Mouse (Mus musculus) urinary bladder, adult 2 months (tissue): Measurements from ENCODE around the gene Catsper1. TPM values are rescaled to one million over a fixed set of nuclear protein-coding genes. Genes with fewer than 3 reads are reported as not detected.

Experiments
- DNase-seq: peaks from one replicate; pipeline ENCODE4 v3.0.0; 2022; ENCODE audit warnings: low spot score
- polyA plus RNA-seq: library from polyadenylated mRNA; depleted of rRNA; stranded (reverse); fragments of >200 nt; gene quantifications from 2 replicates; pipeline ENCODE4 v1.2.3, GENCODE M21; 2012

Gene Catsper1
- polyA plus RNA-seq, 1 experiment = not detected

DNA sequence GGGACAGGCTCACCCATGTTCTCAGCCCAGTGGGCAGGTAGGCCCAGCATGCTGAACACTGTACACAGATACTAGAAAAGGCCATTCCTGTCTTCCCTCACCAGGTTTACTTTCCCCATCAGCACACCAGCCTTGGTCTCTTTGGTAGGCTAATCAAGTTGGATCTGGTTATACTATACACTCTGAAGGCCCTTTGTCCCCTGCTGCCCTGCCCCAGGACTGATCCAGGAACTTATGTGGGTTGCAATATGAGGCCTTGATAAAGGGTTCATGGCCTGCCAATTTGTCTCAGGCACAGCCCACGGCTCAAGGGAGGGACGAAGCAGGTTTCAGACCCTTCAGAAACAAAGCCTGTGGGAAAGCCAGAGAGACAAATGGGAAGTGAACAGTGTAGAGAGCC is 18.1 kb downstream of the Catsper1 start:
- DNase-seq = no peak

GRCm38 (mm10) chr19:5356080-5356479 is 20.5 kb downstream of the Catsper1 start:
- no peak for DNase-seq

DNA sequence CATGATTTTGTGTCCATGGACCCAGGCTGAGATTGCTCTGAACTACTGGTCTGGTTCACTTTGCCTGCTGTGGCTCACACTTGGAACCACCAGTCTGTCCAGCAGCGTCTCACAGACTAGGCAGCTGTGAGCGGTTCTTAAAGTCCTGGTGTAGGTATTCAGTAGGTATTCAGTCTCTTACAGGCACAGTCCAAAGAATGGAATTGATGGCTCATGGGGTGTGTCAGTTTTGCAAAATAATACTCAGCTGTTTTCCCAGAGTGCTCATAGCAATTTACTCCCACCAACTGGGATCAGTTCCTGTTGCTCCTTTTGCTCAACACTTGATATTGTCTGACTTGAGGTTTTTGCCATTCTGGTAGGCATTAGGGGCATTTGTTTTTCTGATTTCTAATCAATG is 26.6 kb downstream of the Catsper1 start:
- no peak for DNase-seq

DNA sequence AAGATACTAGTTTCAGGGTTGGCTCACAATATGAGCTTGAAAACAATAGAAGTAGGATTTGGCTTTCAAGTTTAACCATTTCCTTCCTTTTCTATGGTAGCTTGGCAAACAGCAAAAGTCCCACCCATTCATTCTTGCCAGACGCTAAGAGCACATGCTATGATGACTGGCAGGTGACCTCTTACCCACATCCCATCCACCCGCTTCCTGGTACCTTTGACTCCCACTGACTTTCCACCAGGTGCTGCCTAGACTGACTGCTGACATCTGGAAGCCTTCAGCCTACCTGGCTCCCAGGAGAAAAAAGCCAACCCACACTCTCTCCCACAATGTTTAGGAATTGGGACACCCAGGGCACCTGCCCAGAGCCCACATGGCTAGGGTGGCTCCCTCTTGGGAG is 28.6 kb downstream of the Catsper1 start:
- no peak for DNase-seq

DNA sequence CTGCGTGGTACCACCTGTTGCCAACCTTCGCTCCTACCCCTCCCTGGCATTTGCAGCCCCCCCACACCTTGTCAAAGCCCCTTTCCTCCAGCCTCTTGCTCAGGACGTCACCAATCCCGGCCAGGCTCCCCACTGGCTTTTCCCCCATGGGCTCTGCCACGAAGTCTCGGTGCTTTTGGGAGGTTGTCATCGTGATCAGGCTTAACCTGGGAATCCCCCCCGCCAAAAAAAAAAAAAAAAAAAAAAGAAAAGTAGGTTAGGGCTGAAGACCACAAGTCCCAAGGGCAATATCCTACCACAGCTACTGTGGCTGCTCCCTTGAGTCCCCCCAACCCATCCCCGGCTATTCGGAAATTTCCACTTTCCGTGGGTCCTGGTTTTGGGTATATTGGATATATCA is 30.2 kb downstream of the Catsper1 start:
- no peak for DNase-seq

DNA sequence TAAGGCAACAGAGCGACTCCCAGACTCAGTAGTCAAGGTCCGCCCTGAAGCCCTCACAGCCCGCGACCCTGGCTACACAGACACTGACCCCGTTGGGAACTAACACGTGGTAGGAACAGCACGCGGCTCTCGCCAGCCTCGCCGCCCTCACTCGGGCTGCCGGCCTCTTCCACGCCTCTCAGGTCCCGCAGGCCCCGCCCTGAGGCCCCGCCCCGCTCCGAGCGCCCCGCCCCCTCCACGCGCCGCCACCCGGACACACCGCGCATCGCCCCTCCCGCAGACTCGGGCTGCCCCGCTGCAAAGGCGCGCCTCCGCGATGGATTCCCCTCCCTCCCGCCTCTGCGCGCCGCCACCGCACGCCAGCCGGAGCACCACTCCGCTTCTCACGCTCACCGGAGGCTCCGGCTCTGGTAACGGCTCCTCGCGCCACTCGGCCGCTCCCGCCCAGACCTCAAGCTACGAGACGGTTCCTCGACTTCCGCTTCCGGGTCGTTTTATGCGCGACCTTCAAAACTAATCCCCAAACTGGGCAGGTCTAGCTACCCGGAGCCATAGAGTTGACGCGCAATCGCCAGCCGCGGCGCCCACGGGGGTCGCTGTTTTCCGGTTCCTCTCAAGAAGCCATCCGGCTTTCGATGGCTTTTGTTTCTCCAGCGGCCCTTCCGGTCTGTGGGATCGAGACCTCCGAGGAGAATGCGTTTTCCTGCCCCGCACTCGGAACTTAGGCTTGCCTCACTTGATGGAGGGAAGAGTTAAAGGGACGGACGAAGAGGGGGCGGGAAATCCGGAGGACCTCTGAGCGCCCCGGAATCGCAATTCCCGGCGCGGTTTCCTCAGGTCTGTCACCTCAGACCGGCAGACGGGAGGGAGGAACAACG is 30.9 kb downstream of the Catsper1 start, which contains the start of gene Eif1ad:
TSS of gene Eif1ad (plus strand) at position 567 of the 878 bp plus-strand sequence.
- DNase-seq = peak; percentile 96

DNA sequence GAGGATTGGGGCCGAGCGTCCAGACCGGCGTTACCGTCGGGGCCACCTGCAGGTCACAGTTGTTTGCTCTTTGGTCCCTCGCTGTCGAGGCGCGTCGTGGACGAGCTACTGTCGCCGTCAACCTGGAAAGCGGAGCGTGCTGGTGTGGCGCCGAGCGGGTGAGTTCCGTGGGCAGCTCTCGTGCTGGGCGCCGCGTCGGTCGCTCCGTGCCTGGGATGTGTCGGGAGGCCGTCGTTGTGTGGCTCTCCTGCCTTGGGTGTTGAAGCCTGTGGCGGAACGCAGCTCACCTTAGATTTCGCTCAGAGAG is 31.5 kb downstream of the Catsper1 start, which contains the start of gene Banf1:
TSS of gene Banf1 (minus strand) at position 116 of the 307 bp plus-strand sequence.
- DNase-seq = peak; percentile 36

DNA sequence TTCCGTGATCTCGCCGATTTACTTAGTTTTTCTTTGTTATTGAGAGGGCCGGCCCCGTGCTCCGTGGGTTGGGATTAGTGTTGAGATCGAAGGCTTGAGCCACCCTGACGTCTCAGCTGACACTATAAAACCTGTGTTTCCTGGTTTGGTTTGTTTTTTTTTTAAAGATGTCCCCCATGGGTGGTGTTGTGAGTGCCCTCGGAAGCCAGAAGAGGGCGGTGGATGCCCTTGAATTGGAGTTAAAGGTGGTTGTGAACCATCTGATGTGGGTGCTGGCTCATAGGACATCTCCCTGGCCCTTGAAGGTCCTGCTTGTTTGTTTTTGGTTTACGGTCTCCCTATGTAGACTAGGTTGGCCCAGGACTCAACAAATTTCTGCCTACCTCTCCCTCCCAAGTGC is 31.9 kb downstream of the Catsper1 start:
- no peak for DNase-seq

GRCm38 (mm10) chr19:5370932-5371331 is 35.4 kb downstream of the Catsper1 start:
- DNase-seq = no peak

GRCm38 (mm10) chr19:5372724-5373123 is 37.2 kb downstream of the Catsper1 start:
- DNase-seq = no peak

GRCm38 (mm10) chr19:5374177-5374576 is 38.6 kb downstream of the Catsper1 start:
- no peak for DNase-seq

GRCm38 (mm10) chr19:5374748-5375147 is 39.2 kb downstream of the Catsper1 start:
- no peak for DNase-seq

GRCm38 (mm10) chr19:5377446-5377845 is 41.9 kb downstream of the Catsper1 start:
- DNase-seq = no peak

GRCm38 (mm10) chr19:5383326-5383725 is 47.8 kb downstream of the Catsper1 start:
- DNase-seq = no peak

- DNase-seq = no peak
Observed at GRCm38 (mm10) chr19:5384715-5385114, 49.2 kb downstream of the Catsper1 start.

GRCm38 (mm10) chr19:5388011-5388441 is 52.5 kb downstream of the Catsper1 start:
- no peak for DNase-seq

DNA sequence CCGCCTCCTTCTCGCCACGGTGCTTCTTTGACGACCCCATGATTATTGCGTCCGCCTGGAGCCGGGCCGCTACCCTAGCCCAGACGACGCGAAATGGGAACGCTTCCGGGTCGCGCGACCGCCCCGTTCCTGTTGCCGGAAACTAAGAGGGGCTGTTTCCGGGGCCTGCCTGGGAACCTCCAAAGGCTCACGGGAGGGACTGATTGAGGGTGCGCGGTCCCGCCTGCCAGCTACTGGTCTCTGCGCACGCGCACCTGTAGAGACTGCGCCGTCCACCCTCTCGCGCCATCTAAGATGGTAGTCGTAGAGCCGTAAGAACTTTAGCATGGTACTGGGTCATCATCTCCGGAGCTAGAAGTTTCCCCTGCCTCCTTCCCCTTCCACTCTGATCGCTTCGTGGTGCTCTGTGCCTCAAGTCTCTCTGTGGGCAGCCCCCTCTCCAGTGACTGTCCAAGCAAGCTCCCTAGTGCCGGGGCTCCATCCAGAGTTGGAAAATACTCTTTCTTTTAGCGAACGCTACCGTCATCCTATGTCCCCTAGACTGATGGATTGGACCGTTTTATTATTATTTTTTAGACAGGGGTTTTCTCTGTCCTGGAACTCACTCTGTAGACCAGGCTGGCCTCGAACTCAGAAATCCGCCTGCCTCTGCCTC is 53.2 kb downstream of the Catsper1 start, which contains the start of gene Sart1:
TSS of gene Sart1 (minus strand) at position 116 of the 655 bp plus-strand sequence.
- peak; percentile 82 for DNase-seq

- peak; percentile 48 for DNase-seq
Observed at GRCm38 (mm10) chr19:5389647-5390046, 54.1 kb downstream of the Catsper1 start.

DNA sequence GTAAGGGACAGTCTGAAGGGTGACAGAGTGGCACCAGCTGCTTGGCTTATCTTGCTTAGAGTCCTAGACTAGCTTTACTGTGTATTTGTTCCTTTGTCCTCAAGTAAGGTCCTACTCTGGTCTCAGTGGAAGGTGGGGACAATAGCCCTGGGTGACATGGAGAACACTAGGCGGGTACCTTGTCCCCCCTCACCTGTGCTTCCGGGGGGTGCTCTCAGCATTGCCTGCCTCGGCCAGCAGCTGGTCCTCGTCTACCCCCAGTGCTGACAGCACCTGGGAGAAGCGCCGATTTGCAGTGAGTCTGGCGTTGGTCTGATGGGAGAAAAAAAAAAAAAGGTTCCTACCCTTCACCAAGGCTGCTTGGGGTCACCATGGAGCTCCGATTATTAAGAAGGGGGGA is 54.9 kb downstream of the Catsper1 start:
- DNase-seq = no peak

GRCm38 (mm10) chr19:5392892-5393291 is 57.4 kb downstream of the Catsper1 start:
- peak; percentile 47 for DNase-seq
